Comparison of ENCODE assay signal across 8 mouse cellular contexts in genomic region chr4:117867823-117868222, GRCm38 (mm10). TPM values are rescaled to one million over a fixed set of nuclear protein-coding genes. Genes with fewer than 3 reads are reported as not detected.
DNase-seq lines count a peak whose midpoint lies in the region; ATAC-seq and TF ChIP-seq lines count a peak whose summit lies in the region.

No protein-coding gene starts in this region.

- DNase-seq in layer of hippocampus, adult 11-12 months (ENCODE audit: low spot score): peak; percentile 60
- DNase-seq in layer of hippocampus, adult 9-11 months: no peak
- DNase-seq in adrenal gland, postnatal 10 days: peak; percentile 81
- DNase-seq in forebrain, embryonic 10.5 days (ENCODE audit: extremely low spot score, low spot score): peak; percentile 62
- DNase-seq in heart, postnatal 4 days: peak; percentile 78
- DNase-seq in limb, embryonic 14.5 days (ENCODE audit: low spot score): peak; percentile 40
- DNase-seq in thymus, postnatal 25 days: peak; percentile 66

- H3K27ac ChIP-seq in forebrain, embryonic 10.5 days: peak overlapping the region; percentile 37; the same call in 1 of the 2 replicates
- no peak overlapping the region for H3K27ac ChIP-seq in limb, embryonic 14.5 days (replicated peaks; ENCODE audit: low read depth, low read length)
- no peak overlapping the region for H3K27ac ChIP-seq in midbrain, embryonic 15.5 days

- TF ChIP-seq POLR2A in limb, embryonic 14.5 days (IDR thresholded peaks at IDR 0.05; ENCODE audit: borderline replicate concordance, extremely low read depth, insufficient read depth, insufficient read length): no peak

- 0 out of 2 replicates have a peak, but pooled peaks have one; percentile 13 for ATAC-seq in limb, embryonic 14.5 days (ENCODE audit: low FRiP score, low read depth)
- ATAC-seq in midbrain, embryonic 15.5 days (replicated peaks): peak; percentile 16; the same call in 1 of the 2 replicates

- peaks cover 7% of the 10 kb centered on the region; the same call in 1 of the 2 replicates for H3K36me3 ChIP-seq in forebrain, embryonic 10.5 days (replicated peaks)
- H3K36me3 ChIP-seq in limb, embryonic 14.5 days (ENCODE audit: control insufficient read depth, insufficient read depth, low read length): 0 out of 2 replicates have a peak, but pooled peaks cover 4% of the 10 kb centered on the region
- H3K36me3 ChIP-seq in midbrain, embryonic 15.5 days (replicated peaks): no peaks in the 10 kb centered on the region

- 18% methylated on average over 24 of the region's 24 CpGs for WGBS in forebrain, embryonic 10.5 days
- 26% methylated on average over 22 of the region's 24 CpGs for WGBS in limb, embryonic 14.5 days
- WGBS in midbrain, embryonic 15.5 days: 14% methylated on average over 24 of the region's 24 CpGs

- peak overlapping the region; percentile 32; the same call in 1 of the 2 replicates for H3K9ac ChIP-seq in limb, embryonic 14.5 days (ENCODE audit: low read depth, low read length, severe bottlenecking)
- no peak overlapping the region for H3K9ac ChIP-seq in midbrain, embryonic 15.5 days

- peak overlapping the region; percentile 13; the same call in 1 of the 2 replicates for H3K4me2 ChIP-seq in limb, embryonic 14.5 days (replicated peaks; ENCODE audit: low read depth, low read length, severe bottlenecking)
- no peak overlapping the region for H3K4me2 ChIP-seq in midbrain, embryonic 15.5 days

- H3K9me3 ChIP-seq in forebrain, embryonic 10.5 days: no peaks in the 10 kb centered on the region
- H3K9me3 ChIP-seq in limb, embryonic 14.5 days (ENCODE audit: control insufficient read depth, low read length): no peaks in the 10 kb centered on the region
- no peaks in the 10 kb centered on the region for H3K9me3 ChIP-seq in midbrain, embryonic 15.5 days

- H3K4me3 ChIP-seq in forebrain, embryonic 10.5 days: peak overlapping the region; percentile 18; the same call in 1 of the 2 replicates
- no peak overlapping the region for H3K4me3 ChIP-seq in limb, embryonic 14.5 days (replicated peaks; ENCODE audit: low read length)
- no peak overlapping the region for H3K4me3 ChIP-seq in midbrain, embryonic 15.5 days

- H3K4me1 ChIP-seq in forebrain, embryonic 10.5 days: peaks cover 57% of the 10 kb centered on the region
- H3K4me1 ChIP-seq in limb, embryonic 14.5 days (ENCODE audit: control insufficient read depth, insufficient read depth, low read length): peaks cover 15% of the 10 kb centered on the region; the same call in 1 of the 2 replicates
- peaks cover 21% of the 10 kb centered on the region for H3K4me1 ChIP-seq in midbrain, embryonic 15.5 days

- peaks cover 21% of the 10 kb centered on the region for H3K27me3 ChIP-seq in forebrain, embryonic 10.5 days (ENCODE audit: poor library complexity, severe bottlenecking)
- no peaks in the 10 kb centered on the region for H3K27me3 ChIP-seq in limb, embryonic 14.5 days (ENCODE audit: control insufficient read depth, insufficient read depth, low read length)
- H3K27me3 ChIP-seq in midbrain, embryonic 15.5 days (replicated peaks): no peaks in the 10 kb centered on the region

RNA-seq across cellular contexts. Expression of gene Ccdc24, which starts 4.5 kb away (rescaled TPM):
- under 1 TPM; 0.64 to 0.78 TPM for total RNA-seq in adrenal gland, postnatal 10 days (2021)
- 1.2 TPM in 2 replicates for polyA plus RNA-seq in forebrain, embryonic 10.5 days (2016; fragmentation: Nextera tagmentation; extraction: Ambion mirVana)
- 1 to 10 TPM in 1 of 2 experiments, under 1 TPM in 1; 0.59 to 1.1 TPM for total RNA-seq in heart, postnatal 4 days (2021)
- 15.1 and 19.9 TPM in 2 replicates for polyA plus RNA-seq in limb, embryonic 14.5 days (2012; rRNA removed)
- polyA plus RNA-seq in limb, embryonic 14.5 days (2014; fragmentation: Nextera tagmentation; extraction: Ambion mirVana): 1.6 and 1.8 TPM in 2 replicates
- polyA plus RNA-seq in midbrain, embryonic 15.5 days (2015; fragmentation: Nextera tagmentation; extraction: Ambion mirVana): 2.7 and 3.2 TPM in 2 replicates

RNA-seq across cellular contexts. Expression of gene B4galt2, which starts 15.5 kb away (rescaled TPM):
- 10 to 100 TPM; 14.2 to 17.7 TPM for total RNA-seq in adrenal gland, postnatal 10 days (2021)
- 20.9 and 21.8 TPM in 2 replicates for polyA plus RNA-seq in forebrain, embryonic 10.5 days (2016; fragmentation: Nextera tagmentation; extraction: Ambion mirVana)
- 10 to 100 TPM; 19.5 to 21.9 TPM for total RNA-seq in heart, postnatal 4 days (2021)
- polyA plus RNA-seq in limb, embryonic 14.5 days (2012; rRNA removed): 95.4 and 149 TPM in 2 replicates
- polyA plus RNA-seq in limb, embryonic 14.5 days (2014; fragmentation: Nextera tagmentation; extraction: Ambion mirVana): 43.4 and 48.8 TPM in 2 replicates
- 65.4 and 67.7 TPM in 2 replicates for polyA plus RNA-seq in midbrain, embryonic 15.5 days (2015; fragmentation: Nextera tagmentation; extraction: Ambion mirVana)

RNA-seq across cellular contexts. Expression of gene Atp6v0b, which starts 19.3 kb away (rescaled TPM):
- total RNA-seq in adrenal gland, postnatal 10 days (2021): 100 to 1,000 TPM; 145 to 149 TPM
- 160 and 166 TPM in 2 replicates for polyA plus RNA-seq in forebrain, embryonic 10.5 days (2016; fragmentation: Nextera tagmentation; extraction: Ambion mirVana)
- total RNA-seq in heart, postnatal 4 days (2021): 100 to 1,000 TPM; 115 to 126 TPM
- polyA plus RNA-seq in limb, embryonic 14.5 days (2012; rRNA removed): 262 and 310 TPM in 2 replicates
- polyA plus RNA-seq in limb, embryonic 14.5 days (2014; fragmentation: Nextera tagmentation; extraction: Ambion mirVana): 216 and 224 TPM in 2 replicates
- polyA plus RNA-seq in midbrain, embryonic 15.5 days (2015; fragmentation: Nextera tagmentation; extraction: Ambion mirVana): 617 and 618 TPM in 2 replicates

RNA-seq across cellular contexts. Expression of gene Dph2, which starts 24.0 kb away (rescaled TPM):
- 1 to 10 TPM; 5.6 to 7.0 TPM for total RNA-seq in adrenal gland, postnatal 10 days (2021)
- polyA plus RNA-seq in forebrain, embryonic 10.5 days (2016; fragmentation: Nextera tagmentation; extraction: Ambion mirVana): 29.1 and 29.3 TPM in 2 replicates
- 1 to 10 TPM; 4.1 to 5.1 TPM for total RNA-seq in heart, postnatal 4 days (2021)
- 18.4 and 23.2 TPM in 2 replicates for polyA plus RNA-seq in limb, embryonic 14.5 days (2012; rRNA removed)
- polyA plus RNA-seq in limb, embryonic 14.5 days (2014; fragmentation: Nextera tagmentation; extraction: Ambion mirVana): 17.0 and 18.7 TPM in 2 replicates
- 24.0 and 25.5 TPM in 2 replicates for polyA plus RNA-seq in midbrain, embryonic 15.5 days (2015; fragmentation: Nextera tagmentation; extraction: Ambion mirVana)

RNA-seq across cellular contexts. Expression of gene Slc6a9, which starts 33.5 kb away (rescaled TPM):
- 1 to 10 TPM; 8.6 to 9.2 TPM for total RNA-seq in adrenal gland, postnatal 10 days (2021)
- 7.0 and 9.1 TPM in 2 replicates for polyA plus RNA-seq in forebrain, embryonic 10.5 days (2016; fragmentation: Nextera tagmentation; extraction: Ambion mirVana)
- total RNA-seq in heart, postnatal 4 days (2021): 1 to 10 TPM; 3.2 to 4.1 TPM
- polyA plus RNA-seq in limb, embryonic 14.5 days (2012; rRNA removed): 30.1 and 46.7 TPM in 2 replicates
- 9.7 and 12.2 TPM in 2 replicates for polyA plus RNA-seq in limb, embryonic 14.5 days (2014; fragmentation: Nextera tagmentation; extraction: Ambion mirVana)
- 32.3 and 33.0 TPM in 2 replicates for polyA plus RNA-seq in midbrain, embryonic 15.5 days (2015; fragmentation: Nextera tagmentation; extraction: Ambion mirVana)
